Mouse (Mus musculus) retina, postnatal 1 day (tissue): ENCODE results near the gene Jazf1.

Experiments
- DNase-seq: peaks from one replicate; pipeline ENCODE4 v3.0.0-alpha.2; 2012

Jazf1 gene

GRCm38 (mm10) chr6:52790781-52791180 is 277.6 kb downstream of the Jazf1 start:
- DNase-seq, result no peak

GRCm38 (mm10) chr6:52790316-52790715 is 278.1 kb downstream of the Jazf1 start:
- no peak for DNase-seq

GRCm38 (mm10) chr6:52779546-52779945 is 288.9 kb downstream of the Jazf1 start:
- no peak for DNase-seq

- DNase-seq, result no peak
Observed at GRCm38 (mm10) chr6:52778523-52778922, 289.9 kb downstream of the Jazf1 start.

- DNase-seq, result no peak
Observed at GRCm38 (mm10) chr6:52777034-52777433, 291.4 kb downstream of the Jazf1 start.

GRCm38 (mm10) chr6:52775956-52776355 is 292.5 kb downstream of the Jazf1 start:
- no peak for DNase-seq

GRCm38 (mm10) chr6:52775350-52775749 is 293.1 kb downstream of the Jazf1 start:
- no peak for DNase-seq

GRCm38 (mm10) chr6:52773132-52773531 is 295.3 kb downstream of the Jazf1 start:
- no peak for DNase-seq

- DNase-seq, result no peak
Observed at GRCm38 (mm10) chr6:52770789-52771188, 297.6 kb downstream of the Jazf1 start.

GRCm38 (mm10) chr6:52765206-52765605 is 303.2 kb downstream of the Jazf1 start:
- no peak for DNase-seq

GRCm38 (mm10) chr6:52752832-52753231 is 315.6 kb downstream of the Jazf1 start:
- no peak for DNase-seq

GRCm38 (mm10) chr6:52734630-52735029 is 333.8 kb downstream of the Jazf1 start:
- DNase-seq, result no peak

- no peak for DNase-seq
Observed at GRCm38 (mm10) chr6:52730338-52730737, 338.1 kb downstream of the Jazf1 start.

GRCm38 (mm10) chr6:52724805-52725439 is 343.5 kb downstream of the Jazf1 start:
- DNase-seq, result peak; percentile 66
